Mouse (Mus musculus): ENCODE results near the gene Wasf2.

GRCm38 (mm10) chr4:133244289-133244688, 114.0 kb downstream of the Wasf2 start:
- TF ChIP-seq CTCF (IDR thresholded peaks at IDR 0.05; ENCODE audit: low read depth, low read length) (no peak), POLR2A (IDR thresholded peaks at IDR 0.05; ENCODE audit: borderline replicate concordance, low read depth, low read length) (no peak)
